Mouse (Mus musculus): ENCODE data around the gene Pou4f2.

The Pou4f2 gene

DNA sequence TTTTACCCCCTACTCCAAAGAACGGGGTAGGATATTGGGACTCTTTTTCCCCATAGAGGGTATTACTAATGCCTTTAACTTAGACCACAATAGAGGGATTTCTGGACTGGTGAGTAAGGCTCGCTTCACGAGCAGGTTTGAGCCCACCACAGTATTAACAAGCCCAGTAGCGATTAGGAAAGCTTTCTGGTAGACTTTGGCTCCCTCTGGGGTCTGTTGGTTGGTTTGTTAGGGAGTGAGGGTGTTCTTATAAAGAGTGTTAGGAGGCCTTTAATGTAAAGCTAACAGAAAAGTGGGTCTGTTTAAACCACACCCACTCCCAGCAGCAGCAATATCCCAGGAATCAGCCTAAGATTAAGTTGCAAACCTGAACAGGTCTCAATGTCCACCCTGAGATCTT lies 17.2 kb downstream of the Pou4f2 start:
- DNase-seq (ENCODE audit: low spot score) = no peak

DNA sequence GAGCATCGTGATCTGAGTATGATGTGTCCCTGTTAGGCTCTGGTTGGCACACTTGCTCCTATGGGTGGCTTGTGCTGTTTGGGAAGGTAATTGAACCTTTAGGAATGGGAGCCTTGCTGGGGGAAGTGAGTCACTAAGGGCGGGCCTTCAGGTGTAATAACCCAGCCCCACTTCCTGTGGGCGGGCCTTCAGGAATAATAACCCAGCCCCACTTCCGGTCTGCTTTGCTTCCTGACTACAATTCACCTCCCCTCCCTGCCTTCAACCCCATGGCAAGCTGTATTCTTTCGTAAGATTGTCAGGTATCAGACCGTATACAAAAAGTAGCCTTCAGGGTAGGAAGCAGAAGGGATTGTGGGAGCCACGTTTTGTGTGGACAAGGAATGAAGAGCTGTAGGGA lies 45.7 kb downstream of the Pou4f2 start:
- DNase-seq (ENCODE audit: low spot score) = no peak

Measured in ovary, postnatal 14 days (tissue).